7 mouse cellular contexts compared by ENCODE assay signal in genomic region chr6:83356569-83357138, GRCm38 (mm10). TPM values are rescaled to one million over a fixed set of nuclear protein-coding genes. Genes with fewer than 3 reads are reported as not detected.
DNase-seq lines count a peak whose midpoint lies in the region; ATAC-seq and TF ChIP-seq lines count a peak whose summit lies in the region.

No protein-coding gene starts in this region.

- no peak overlapping the region for H3K4me3 ChIP-seq in intestine, postnatal 0 days (ENCODE audit: low read depth, low read length)
- no peak overlapping the region for H3K4me3 ChIP-seq in limb, embryonic 11.5 days (ENCODE audit: low read depth, low read length)
- no peak overlapping the region for H3K4me3 ChIP-seq in midbrain, embryonic 15.5 days

- 22% methylated on average over 7 of the region's 7 CpGs for WGBS in intestine, postnatal 0 days
- 22% methylated on average over 7 of the region's 7 CpGs for WGBS in limb, embryonic 11.5 days
- 26% methylated on average over 7 of the region's 7 CpGs for WGBS in midbrain, embryonic 15.5 days

- H3K4me1 ChIP-seq in intestine, postnatal 0 days (replicated peaks; ENCODE audit: control insufficient read depth, insufficient read depth, low read length) = no peaks in the 10 kb centered on the region
- H3K4me1 ChIP-seq in limb, embryonic 11.5 days (ENCODE audit: control insufficient read depth, insufficient read depth, low read length) = no peaks in the 10 kb centered on the region
- H3K4me1 ChIP-seq in midbrain, embryonic 15.5 days = 0 out of 2 replicates have a peak, but pooled peaks cover 6% of the 10 kb centered on the region

- H3K9me3 ChIP-seq in intestine, postnatal 0 days (ENCODE audit: control insufficient read depth) = no peaks in the 10 kb centered on the region
- no peaks in the 10 kb centered on the region for H3K9me3 ChIP-seq in limb, embryonic 11.5 days (ENCODE audit: control insufficient read depth, low read length)
- no peaks in the 10 kb centered on the region for H3K9me3 ChIP-seq in midbrain, embryonic 15.5 days

- H3K27ac ChIP-seq in intestine, postnatal 0 days (ENCODE audit: low read depth, low read length) = no peak overlapping the region
- H3K27ac ChIP-seq in limb, embryonic 11.5 days (replicated peaks; ENCODE audit: low read depth, low read length) = no peak overlapping the region
- H3K27ac ChIP-seq in midbrain, embryonic 15.5 days = no peak overlapping the region

- peak; percentile 15; the same call in 1 of the 2 replicates for ATAC-seq in intestine, postnatal 0 days
- ATAC-seq in limb, embryonic 11.5 days (ENCODE audit: insufficient number of reproducible peaks, low FRiP score, low TSS enrichment, low read depth) = peak; percentile 41; the same call in 1 of the 2 replicates
- ATAC-seq in midbrain, embryonic 15.5 days (replicated peaks) = peak; percentile 71

- no peaks in the 10 kb centered on the region for H3K27me3 ChIP-seq in intestine, postnatal 0 days (replicated peaks; ENCODE audit: control insufficient read depth, insufficient read depth, low read length)
- H3K27me3 ChIP-seq in limb, embryonic 11.5 days (ENCODE audit: control insufficient read depth, insufficient read depth, low read length) = no peaks in the 10 kb centered on the region
- no peaks in the 10 kb centered on the region for H3K27me3 ChIP-seq in midbrain, embryonic 15.5 days (replicated peaks)

- peak; percentile 88 for DNase-seq in adrenal gland, adult 2 months
- DNase-seq in embryo, embryonic 11.5 days (ENCODE audit: low read depth, low spot score) = peak; percentile 61
- peak; percentile 95 for DNase-seq in heart, adult 11 months
- DNase-seq in limb, embryonic 11.5 days (ENCODE audit: low spot score) = peak; percentile 91
- DNase-seq in spleen, adult 18-20 months = peak; percentile 58 to 86

- no peak overlapping the region for H3K9ac ChIP-seq in intestine, postnatal 0 days (ENCODE audit: low read depth, low read length)
- no peak overlapping the region for H3K9ac ChIP-seq in limb, embryonic 11.5 days (ENCODE audit: low read length)
- H3K9ac ChIP-seq in midbrain, embryonic 15.5 days = no peak overlapping the region

- no peak overlapping the region for H3K4me2 ChIP-seq in intestine, postnatal 0 days (replicated peaks; ENCODE audit: low read depth)
- H3K4me2 ChIP-seq in limb, embryonic 11.5 days (ENCODE audit: low read depth, severe bottlenecking) = no peak overlapping the region
- H3K4me2 ChIP-seq in midbrain, embryonic 15.5 days = no peak overlapping the region

- TF ChIP-seq CTCF in intestine, postnatal 0 days (IDR thresholded peaks at IDR 0.05; ENCODE audit: low read depth) = peak; percentile 99

- peaks cover 47% of the 10 kb centered on the region for H3K36me3 ChIP-seq in intestine, postnatal 0 days (ENCODE audit: control insufficient read depth, insufficient read depth)
- peaks cover 4% of the 10 kb centered on the region; the same call in 1 of the 2 replicates for H3K36me3 ChIP-seq in limb, embryonic 11.5 days (ENCODE audit: control insufficient read depth, insufficient read depth, low read length)
- H3K36me3 ChIP-seq in midbrain, embryonic 15.5 days (replicated peaks) = peaks cover 24% of the 10 kb centered on the region; the same call in 1 of the 2 replicates

RNA-seq across cellular contexts. Expression of gene Bola3, which starts 7.7 kb away (rescaled TPM):
- 100 to 1,000 TPM; 204 to 358 TPM for total RNA-seq in adrenal gland, adult 2 months (2021)
- polyA plus RNA-seq in adrenal gland, adult 2 months (2012; rRNA removed) = 303 and 351 TPM in 2 replicates
- polyA plus RNA-seq in intestine, postnatal 0 days (2015; fragmentation: Nextera tagmentation; extraction: Ambion mirVana) = 167 and 184 TPM in 2 replicates
- polyA plus RNA-seq in limb, embryonic 11.5 days (2014; fragmentation: Nextera tagmentation; extraction: Ambion mirVana) = 143 and 157 TPM in 2 replicates
- 44.0 and 54.3 TPM in 2 replicates for polyA plus RNA-seq in midbrain, embryonic 15.5 days (2015; fragmentation: Nextera tagmentation; extraction: Ambion mirVana)

RNA-seq across cellular contexts. Expression of gene Mob1a, which starts 30.8 kb away (rescaled TPM):
- 10 to 100 TPM; 62.1 to 77.7 TPM for total RNA-seq in adrenal gland, adult 2 months (2021)
- 44.4 and 52.1 TPM in 2 replicates for polyA plus RNA-seq in adrenal gland, adult 2 months (2012; rRNA removed)
- polyA plus RNA-seq in intestine, postnatal 0 days (2015; fragmentation: Nextera tagmentation; extraction: Ambion mirVana) = 29.7 and 30.8 TPM in 2 replicates
- 69.7 and 78.6 TPM in 2 replicates for polyA plus RNA-seq in limb, embryonic 11.5 days (2014; fragmentation: Nextera tagmentation; extraction: Ambion mirVana)
- 22.8 and 23.4 TPM in 2 replicates for polyA plus RNA-seq in midbrain, embryonic 15.5 days (2015; fragmentation: Nextera tagmentation; extraction: Ambion mirVana)

RNA-seq across cellular contexts. Expression of gene Mthfd2, which starts 30.9 kb away (rescaled TPM):
- 10 to 100 TPM; 17.8 to 30.8 TPM for total RNA-seq in adrenal gland, adult 2 months (2021)
- 2.5 and 3.8 TPM in 2 replicates for polyA plus RNA-seq in adrenal gland, adult 2 months (2012; rRNA removed)
- 17.6 and 18.4 TPM in 2 replicates for polyA plus RNA-seq in intestine, postnatal 0 days (2015; fragmentation: Nextera tagmentation; extraction: Ambion mirVana)
- 59.7 and 59.9 TPM in 2 replicates for polyA plus RNA-seq in limb, embryonic 11.5 days (2014; fragmentation: Nextera tagmentation; extraction: Ambion mirVana)
- polyA plus RNA-seq in midbrain, embryonic 15.5 days (2015; fragmentation: Nextera tagmentation; extraction: Ambion mirVana) = 28.9 and 31.0 TPM in 2 replicates

Comparison
In these comparisons a context has a peak if more than half of its experiments do, and no peak if none do; other contexts are left out.
1. ATAC-seq: peak in every context shown above with its lines; median percentile 71 in midbrain, embryonic 15.5 days; 41 in limb, embryonic 11.5 days; 15 in intestine, postnatal 0 days.